Mouse (Mus musculus) c-Kit-positive CD71-negative TER-119-negative erythroid progenitor cells, embryonic 14.5 days (primary cell): ENCODE results near the gene Smpd1.

Experiments used
- DNase-seq: peaks from one replicate; pipeline ENCODE4 v3.0.0-alpha.2; 2013; ENCODE audit warnings: low read depth

The Smpd1 gene

GRCm38 (mm10) chr7:105562317-105562716, 8.2 kb downstream of the Smpd1 start:
- DNase-seq, result no peak

- DNase-seq, result no peak
Observed at GRCm38 (mm10) chr7:105563367-105563766, 9.2 kb downstream of the Smpd1 start.

DNA sequence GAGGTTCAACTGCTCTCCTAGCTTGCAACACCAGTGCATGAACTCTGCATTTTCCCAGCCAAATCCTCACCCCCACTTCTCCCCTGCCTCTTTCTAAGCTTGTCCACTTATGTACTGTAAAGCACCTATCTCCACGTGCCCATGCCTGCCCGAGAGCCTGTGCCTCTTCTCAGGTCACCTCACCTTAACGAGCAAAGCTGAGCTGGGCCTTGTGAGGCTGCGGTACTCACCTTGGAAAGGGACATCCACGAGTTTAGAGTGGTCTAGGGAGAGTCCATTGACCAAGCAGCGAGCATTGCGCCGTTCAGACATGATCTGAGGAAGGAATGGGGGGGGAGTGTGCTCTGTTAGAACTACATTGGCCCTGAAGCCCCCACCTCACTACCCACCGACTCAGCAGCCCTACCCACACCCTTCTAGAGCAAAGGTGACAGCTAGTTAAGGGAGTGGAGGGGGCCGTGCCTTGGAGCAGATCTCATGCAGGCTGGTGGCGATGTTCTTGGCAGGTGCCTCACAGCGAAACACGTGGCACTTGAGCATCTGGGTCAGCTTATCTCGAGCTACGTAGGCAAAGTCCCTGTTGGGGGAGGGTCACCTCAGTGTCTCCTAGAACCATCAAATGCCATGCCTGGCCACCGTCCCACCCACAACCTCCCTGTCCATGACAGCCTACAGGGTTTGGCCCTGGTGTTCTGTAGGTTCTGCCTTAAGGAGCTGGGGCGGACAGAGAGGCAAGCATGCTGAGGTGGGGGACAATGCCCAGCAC, 11.1 kb downstream of the Smpd1 start:
- no peak for DNase-seq

GRCm38 (mm10) chr7:105568583-105568982, 14.4 kb downstream of the Smpd1 start:
- DNase-seq, result no peak

DNA sequence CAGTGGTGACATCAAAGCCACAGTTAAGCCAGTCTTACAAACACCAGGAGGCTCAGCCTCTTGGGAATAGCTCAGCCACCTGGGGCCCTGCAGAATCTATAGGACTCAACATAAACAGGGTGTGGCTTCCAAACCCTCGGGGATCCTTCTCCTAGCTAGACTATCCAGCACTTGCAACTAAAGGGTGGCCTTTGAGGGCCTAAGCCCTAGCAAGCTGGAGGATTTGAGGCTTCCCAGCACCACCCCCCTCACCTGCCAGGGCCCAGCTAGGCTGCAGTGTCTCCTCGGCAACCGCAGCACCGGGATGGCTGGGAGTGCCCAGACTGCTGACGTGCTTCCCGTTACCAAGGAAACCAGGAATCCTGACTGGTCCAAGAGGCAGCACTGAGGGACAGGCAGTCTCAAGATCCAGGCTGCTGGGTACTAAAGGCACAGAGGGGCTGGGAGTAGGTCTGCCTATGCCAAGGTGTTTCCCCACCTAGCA, 14.9 kb downstream of the Smpd1 start:
- no peak for DNase-seq

DNA sequence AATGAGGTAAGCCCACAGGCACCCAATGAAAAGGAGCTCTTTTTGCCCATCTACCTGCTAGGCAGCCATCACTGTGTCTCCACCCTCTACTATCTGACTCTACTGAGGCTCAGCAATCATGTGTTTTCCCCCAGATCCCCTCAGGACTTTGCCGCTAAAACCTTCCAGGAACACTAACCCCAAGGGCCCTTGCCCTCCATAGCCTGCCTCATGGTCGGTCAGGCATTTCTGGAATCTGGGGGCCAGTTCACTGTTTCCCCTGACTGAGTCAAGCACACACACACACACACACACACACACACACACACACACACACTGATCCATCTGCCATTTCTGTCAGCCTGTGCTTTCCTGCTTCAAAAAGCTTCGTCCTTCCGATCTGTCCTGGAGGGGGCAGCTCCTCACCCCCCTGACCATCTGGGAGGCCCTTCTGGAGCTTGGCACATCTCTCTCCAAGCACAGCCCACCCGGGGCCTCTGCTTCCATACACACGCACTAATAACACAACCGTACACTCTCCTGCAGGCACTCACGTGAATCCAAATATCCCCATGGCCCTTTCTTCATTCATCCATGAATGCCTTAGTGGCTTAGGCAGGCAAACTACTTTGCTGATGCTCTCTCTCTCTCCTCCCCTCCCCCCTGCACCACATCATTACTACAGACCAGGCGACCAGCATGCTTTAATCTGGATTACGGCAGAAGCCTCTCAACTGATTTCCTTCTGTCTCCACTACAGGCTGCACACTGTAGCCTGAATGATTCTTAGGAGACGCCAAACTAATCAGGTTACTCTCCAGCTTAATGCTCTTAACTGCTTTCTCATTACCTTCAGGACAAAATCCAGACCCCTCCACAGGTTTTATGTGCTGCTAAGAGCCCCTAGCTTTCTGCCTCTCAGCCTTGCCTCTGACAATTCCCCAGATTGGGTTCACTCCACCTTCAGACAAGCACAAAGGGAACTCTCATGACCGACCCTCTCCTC, 15.6 kb downstream of the Smpd1 start:
- no peak for DNase-seq

DNA sequence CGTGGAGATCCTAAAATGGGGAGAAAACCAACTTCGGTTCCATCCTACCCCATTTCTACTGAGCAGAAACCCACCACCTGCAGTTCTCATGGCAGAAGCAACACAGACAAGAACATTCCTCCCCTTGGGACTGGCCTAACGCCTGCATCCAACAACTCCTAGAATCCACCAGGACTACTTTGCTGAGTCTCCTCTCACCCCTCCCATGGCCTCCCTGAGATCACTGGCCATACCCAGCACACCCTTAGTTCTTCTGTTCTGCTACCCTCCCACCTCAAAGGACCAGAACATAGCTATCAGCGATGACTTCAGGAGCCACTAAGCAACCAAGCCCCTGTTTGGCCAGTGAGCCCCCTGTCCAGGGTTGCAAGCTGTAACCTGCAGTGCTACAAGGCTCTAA, 16.6 kb downstream of the Smpd1 start:
- no peak for DNase-seq

DNA sequence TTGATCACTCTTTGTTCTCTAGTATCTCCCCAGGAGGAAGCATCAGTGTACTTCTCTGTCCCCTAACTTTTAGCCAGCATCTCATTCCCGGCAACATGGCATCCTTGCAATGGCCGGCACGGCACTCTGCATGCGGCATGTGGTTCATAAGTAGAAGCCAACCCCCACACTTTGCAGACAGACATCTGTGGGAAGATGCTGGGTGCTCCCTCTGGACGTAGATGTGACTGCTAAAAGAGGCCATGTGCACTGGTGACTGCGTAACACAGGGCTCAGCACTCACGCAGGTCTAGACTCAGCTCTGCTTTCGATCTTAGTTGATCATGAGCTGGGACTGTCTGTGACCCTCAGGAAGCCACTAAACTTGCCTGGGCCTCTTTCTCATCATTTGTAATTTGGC, 18.8 kb downstream of the Smpd1 start:
- DNase-seq, result no peak

DNA sequence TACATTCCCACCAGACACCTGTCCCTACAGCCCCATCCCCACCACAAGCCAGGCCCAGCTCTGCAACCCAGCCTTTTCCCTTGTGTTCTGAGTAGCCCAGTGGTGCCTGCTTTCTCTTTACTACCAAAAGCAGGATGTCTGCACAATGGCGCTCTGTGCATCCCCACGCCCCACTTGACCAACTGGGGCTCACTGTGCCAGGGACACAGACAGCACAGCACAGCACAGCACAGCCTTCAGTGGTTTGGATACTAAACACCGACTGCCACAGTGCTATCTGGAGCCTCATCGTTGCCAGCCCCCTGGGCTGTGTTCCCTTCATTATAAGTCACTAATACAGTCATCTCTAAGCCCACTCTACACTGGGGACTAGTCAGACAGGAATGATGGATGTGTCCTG, 20.4 kb downstream of the Smpd1 start:
- no peak for DNase-seq

- DNase-seq, result no peak
Observed at GRCm38 (mm10) chr7:105576166-105576748, 22.1 kb downstream of the Smpd1 start.

- no peak for DNase-seq
Observed at GRCm38 (mm10) chr7:105577377-105577871, 23.3 kb downstream of the Smpd1 start.

DNA sequence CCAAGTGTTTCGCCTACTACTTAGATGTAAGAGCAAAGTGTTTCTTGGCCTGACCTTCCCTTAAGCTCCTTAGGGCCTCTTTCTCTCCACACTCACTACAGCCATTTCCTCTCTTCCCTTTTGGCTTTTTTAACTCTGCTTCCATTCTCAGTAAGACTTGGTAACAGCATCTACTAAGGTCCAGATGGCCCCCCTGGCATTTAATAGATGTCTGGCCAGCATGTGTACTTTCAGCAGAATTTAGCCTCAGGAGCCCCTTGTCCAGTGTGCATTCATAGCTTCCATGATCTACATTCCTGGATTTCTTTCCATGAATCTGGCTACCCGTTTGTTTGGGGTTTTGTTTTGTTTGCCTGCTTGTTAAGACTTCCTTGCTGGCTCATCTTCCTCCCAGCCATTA, 24.3 kb downstream of the Smpd1 start:
- no peak for DNase-seq

DNA sequence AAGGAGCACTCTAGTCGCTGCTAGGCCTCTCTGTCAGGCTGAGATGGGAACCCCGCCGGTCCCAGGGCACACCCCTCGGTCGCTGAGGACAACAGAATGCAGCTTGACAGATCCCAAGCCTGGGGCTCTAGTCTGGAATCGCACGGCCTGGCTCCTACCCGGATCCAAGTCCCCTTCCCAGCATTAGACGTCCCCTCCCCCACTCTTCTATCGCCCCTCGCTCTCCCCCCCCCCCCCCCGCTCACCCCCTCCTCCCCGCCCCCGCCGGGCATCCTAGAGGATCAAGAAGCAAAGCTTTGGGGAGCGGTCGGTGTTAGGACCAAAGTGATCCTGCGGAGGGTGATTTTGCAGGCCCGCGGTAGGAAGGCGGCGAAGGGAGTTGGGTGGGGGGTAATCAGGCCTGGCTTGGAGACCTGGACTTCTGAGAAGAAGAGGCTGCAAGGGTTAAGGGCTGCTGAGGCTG, 26.5 kb downstream of the Smpd1 start:
- no peak for DNase-seq

DNA sequence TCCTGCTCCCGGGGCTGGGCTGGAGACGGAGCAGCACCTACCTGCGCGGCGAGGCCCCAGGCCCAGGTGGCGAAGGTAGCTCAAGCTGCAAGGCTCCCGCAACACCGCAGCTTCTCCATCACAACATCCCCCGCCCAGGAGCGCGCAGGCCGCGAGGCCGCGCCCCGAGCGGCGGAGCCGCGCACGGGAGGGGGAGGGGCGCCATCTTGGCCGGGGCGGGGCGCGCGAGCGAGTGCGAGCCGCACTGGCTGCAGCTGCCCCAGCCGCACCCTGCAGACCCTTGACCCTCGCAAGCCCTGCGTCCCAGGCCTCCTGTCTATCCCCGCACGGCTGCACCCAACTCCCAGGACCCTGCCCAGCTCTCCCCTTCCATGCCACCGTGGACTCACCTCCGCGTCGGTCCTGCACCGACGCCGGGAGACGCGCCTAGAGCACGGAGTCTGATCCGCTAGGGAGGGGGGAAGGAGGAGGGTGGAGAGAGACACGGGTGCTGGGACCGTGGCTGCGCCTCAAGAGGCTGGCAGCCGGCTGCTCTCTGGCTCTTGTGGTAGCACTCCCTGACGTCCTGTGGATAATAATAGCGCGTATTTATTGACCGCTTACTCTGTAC, 27.0 kb downstream of the Smpd1 start, which contains the start of gene Apbb1:
Apbb1 (minus strand) TSS at position 560 of the 610 bp plus-strand sequence.
- DNase-seq, result peak; percentile 13

DNA sequence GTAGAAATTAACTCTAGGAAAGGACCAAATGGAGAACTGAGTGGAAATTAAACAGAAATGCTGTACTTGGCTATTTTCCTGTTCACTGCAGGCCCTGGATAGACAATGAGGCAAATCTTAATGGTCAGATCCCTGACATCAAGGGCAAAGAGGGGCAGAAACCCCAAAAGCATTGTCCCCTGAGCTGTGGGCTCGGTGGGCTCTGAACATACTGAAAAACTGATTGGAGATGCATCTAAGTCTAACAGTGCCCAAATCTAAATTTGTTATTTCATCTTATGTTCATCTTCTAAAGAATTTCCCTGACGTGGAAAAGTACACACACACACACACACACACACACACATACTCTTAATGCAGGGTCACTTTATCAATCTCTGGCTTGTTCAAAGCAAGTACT, 27.8 kb downstream of the Smpd1 start:
- DNase-seq, result no peak

- no peak for DNase-seq
Observed at GRCm38 (mm10) chr7:105588325-105588912, 34.3 kb downstream of the Smpd1 start.

DNA sequence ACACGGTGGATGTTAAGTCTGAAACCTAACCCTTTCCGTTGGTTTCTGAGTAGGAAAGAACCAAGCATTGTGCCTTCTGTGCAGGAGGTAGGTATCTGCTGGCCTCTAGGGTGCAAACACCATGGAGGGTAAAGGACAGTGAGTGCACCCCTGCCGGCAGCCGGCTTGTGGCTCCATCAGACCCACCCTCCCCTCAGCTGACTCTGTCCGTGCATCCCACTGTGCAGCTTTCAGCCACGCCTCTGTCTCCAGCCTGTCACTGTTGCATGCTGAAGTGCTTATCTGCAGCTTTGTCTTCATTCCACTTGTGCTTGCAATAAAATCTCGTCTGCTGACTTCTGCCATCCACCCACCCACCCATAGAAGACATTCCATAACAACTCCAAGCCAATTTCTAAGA, 35.9 kb downstream of the Smpd1 start:
- no peak for DNase-seq

- no peak for DNase-seq
Observed at GRCm38 (mm10) chr7:105602860-105603623, 48.9 kb downstream of the Smpd1 start.
